Mouse (Mus musculus) myocyte (in vitro differentiated cells): Measurements from ENCODE around the gene Scn4b.

Experiments used
- CEBPB ChIP-seq: IDR thresholded peaks from 2 replicates; pipeline ENCODE4 v1.6.1; 2011; ENCODE audit warnings: mild to moderate bottlenecking, moderate library complexity; ENCODE audit not compliant: poor library complexity, insufficient read depth, severe bottlenecking
- E2F4 ChIP-seq: IDR thresholded peaks from one replicate; pipeline ENCODE4 v1.6.1; 2011; ENCODE audit warnings: mild to moderate bottlenecking, control low read depth, moderate library complexity; ENCODE audit not compliant: insufficient read depth
- MAX ChIP-seq: IDR thresholded peaks from one replicate; pipeline ENCODE4 v1.6.1; 2011; ENCODE audit warnings: low read depth, mild to moderate bottlenecking, control low read depth
- MYOD1 ChIP-seq, 3 experiments: IDR thresholded peaks; one replicate each; pipeline ENCODE4 v1.6.1; 2011; ENCODE audit warnings: control low read depth in 2 of 3, low read depth in 2 of 3, mild to moderate bottlenecking in 2 of 3, moderate library complexity in 1 of 3; ENCODE audit not compliant: insufficient read length in 2 of 3, control insufficient read depth in 1 of 3
- MYOG ChIP-seq, 3 experiments: IDR thresholded peaks; one replicate each; pipeline ENCODE4 v1.6.1; 2011; ENCODE audit warnings: control low read depth in 2 of 3, low read depth in 2 of 3, mild to moderate bottlenecking in 2 of 3; ENCODE audit not compliant: insufficient read length in 2 of 3, control insufficient read depth in 1 of 3, insufficient read depth in 1 of 3
- POLR2A ChIP-seq: IDR thresholded peaks from one replicate; pipeline ENCODE4 v1.6.1; 2011; ENCODE audit warnings: low read depth, mild to moderate bottlenecking, control low read depth, moderate library complexity; ENCODE audit not compliant: insufficient read length
- SRF ChIP-seq: IDR thresholded peaks from one replicate; pipeline ENCODE4 v1.6.1; 2011; ENCODE audit warnings: low read depth; ENCODE audit not compliant: control insufficient read depth, insufficient read length
- TCF12 ChIP-seq: IDR thresholded peaks from one replicate; pipeline ENCODE4 v1.6.1; 2011; ENCODE audit warnings: mild to moderate bottlenecking, control low read depth; ENCODE audit not compliant: poor library complexity, insufficient read depth, severe bottlenecking

DNA sequence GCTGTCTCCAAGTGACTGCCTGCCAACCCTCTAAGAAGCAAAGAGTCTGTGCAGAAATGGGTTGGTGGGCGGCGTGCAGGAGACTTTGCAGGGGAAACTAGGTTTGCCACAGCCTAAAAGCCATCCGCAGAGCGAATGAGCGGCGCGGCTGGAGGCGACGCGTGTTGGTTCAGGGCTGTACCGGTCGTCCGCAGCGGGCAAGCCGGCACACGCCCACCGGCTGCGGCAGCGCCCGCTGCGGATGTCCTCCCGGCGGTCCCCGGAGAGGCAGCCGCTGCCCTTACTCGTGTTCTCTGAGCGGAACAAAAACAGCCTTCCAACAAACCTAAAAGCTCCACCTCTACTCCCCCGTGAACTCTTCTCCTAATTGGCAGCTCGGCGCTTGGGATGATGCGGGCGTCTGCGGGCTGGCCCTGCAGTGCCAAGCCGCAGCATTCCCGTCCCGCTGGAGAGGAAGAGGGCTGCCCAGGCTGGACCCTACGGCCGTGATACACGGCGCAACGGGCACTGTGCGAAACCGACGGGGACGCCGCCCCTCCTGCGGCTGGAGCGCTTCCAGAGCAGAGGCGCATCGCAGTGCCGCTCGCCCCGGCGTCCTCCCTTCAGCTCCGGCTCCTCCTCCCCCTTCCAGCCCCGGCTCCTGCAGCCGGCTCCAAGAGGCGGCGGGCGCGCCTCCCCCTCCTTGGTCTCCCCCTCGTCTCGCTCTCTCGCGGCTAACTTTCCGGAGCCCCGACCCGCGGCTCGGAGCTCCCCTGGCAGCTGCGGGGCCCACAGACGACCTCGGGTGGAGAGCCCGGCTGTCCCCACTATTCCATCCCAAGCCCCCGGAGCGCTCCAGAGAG lies at the start of gene Scn4b:
- no peak for TF ChIP-seq MAX
- no peak for TF ChIP-seq POLR2A
- no peak for TF ChIP-seq MYOG (IDR thresholded peaks at IDR 0.05; ENCODE audit: control insufficient read depth in 1 of 3, insufficient read depth in 1 of 3, insufficient read length in 2 of 3, low read depth in 2 of 3)
- TF ChIP-seq MYOD1 (IDR thresholded peaks at IDR 0.05; ENCODE audit: control insufficient read depth in 1 of 3, insufficient read length in 2 of 3, low read depth in 2 of 3), result no peak
- TF ChIP-seq CEBPB, result no peak
- TF ChIP-seq SRF, result no peak
- no peak for TF ChIP-seq E2F4
- no peak for TF ChIP-seq TCF12
